Mouse (Mus musculus): ENCODE results near the gene Bod1l.

Gene Bod1l

GRCm38 (mm10) chr5:41844147-41844529, at the start of gene Bod1l:
Bod1l (minus strand) TSS chr5:41844315.
- DNase-seq, result peak; percentile 96 to 99

GRCm38 (mm10) chr5:41893351-41893750, 49.2 kb upstream of the Bod1l start:
- no peak for DNase-seq

DNA sequence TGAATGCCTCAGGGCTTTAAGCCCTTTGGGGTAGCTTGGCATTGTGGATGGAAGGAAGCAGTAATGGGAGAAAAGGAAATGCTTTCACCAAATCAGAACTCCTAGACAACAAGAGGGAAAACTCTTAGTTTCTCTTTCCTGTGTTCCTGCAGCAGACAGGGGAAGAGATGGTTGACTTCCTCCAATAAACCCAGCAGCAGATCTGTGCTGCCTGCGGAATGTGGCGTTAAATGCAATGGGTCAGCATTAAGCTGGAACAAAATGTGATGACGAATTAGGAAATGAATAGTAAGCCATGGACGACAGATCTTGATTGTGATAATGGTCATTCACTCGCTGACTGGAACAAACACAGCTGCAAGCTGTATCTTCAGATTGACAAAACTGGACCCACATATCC, 46.8 kb upstream of the Bod1l start:
- DNase-seq, result no peak

DNA sequence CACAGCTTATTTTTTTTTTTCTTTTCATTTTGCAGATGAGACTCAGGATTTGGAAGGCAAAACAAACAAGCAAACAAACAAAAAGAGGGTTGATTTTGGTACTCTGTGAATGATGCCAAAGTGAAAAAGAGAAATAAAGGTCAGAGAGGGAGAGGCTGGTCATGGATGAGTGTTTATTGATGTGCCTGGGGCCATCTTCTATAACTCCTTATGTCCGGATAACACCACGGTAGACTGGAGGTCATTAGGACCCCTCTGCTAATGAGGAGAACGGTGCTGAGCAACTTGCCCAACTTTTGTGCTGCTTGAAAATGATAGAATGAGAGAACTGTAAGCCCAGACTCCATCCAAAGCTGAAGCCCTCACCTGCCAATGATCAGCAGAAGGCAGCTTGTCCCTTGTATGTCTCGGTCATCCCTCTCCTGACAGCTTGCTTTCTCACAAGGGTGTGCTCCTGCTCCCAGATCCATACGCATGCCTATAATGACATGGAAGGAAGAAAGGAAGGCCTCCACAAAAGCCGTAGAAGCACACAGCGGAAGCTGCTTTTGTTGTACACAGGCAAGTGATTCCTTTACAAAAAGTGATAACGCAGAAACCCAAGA, 45.2 kb upstream of the Bod1l start:
- no peak for DNase-seq

GRCm38 (mm10) chr5:41888834-41889233, 44.7 kb upstream of the Bod1l start:
- peak; percentile 42 to 52 for DNase-seq

- DNase-seq, result peak; percentile 82 to 89
These were observed 43.6 kb upstream of the Bod1l start for GRCm38 (mm10) chr5:41887738-41888137.

GRCm38 (mm10) chr5:41884563-41884962, 40.4 kb upstream of the Bod1l start:
- peak; percentile 68 to 73 for DNase-seq

DNA sequence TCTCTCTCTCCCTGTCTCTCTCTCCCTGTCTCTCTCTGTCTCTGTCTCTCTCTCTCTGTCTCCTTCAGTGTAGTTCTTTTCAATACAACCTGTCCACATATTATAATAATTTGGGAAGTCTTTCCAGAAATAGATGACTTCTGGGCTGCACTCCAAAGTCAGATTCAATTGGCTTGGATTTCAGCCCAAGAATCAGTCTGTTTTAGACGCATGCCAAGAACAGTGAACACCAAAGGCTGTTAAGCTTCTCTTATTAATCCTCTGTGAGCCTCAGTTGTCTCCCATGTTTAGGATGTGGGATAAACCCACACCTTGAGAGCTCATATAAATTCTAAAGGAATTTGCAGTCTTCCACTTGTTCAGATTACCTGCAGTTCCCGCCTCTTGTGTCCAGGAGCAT, 27.0 kb upstream of the Bod1l start:
- peak; percentile 64 to 70 for DNase-seq

DNA sequence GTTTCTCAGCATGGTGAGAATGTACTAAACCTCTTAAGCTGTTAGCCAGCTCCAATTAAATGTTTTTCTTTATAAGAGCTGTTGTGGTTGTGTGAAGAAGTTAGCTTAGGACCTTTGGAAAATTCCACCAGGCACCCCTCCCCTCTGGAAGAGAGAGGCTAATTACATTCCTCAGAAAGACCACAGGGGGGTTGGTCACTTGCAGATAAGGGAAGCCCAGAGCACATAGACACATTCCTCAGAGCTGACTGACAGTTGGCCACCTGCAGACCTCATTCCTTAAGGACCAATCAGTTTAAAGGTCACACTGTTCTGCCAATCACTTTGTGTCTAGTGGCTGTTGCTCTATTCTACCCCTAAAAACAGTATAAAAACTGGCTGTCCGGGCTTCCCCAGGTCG, 11.7 kb upstream of the Bod1l start:
- no peak for DNase-seq

DNA sequence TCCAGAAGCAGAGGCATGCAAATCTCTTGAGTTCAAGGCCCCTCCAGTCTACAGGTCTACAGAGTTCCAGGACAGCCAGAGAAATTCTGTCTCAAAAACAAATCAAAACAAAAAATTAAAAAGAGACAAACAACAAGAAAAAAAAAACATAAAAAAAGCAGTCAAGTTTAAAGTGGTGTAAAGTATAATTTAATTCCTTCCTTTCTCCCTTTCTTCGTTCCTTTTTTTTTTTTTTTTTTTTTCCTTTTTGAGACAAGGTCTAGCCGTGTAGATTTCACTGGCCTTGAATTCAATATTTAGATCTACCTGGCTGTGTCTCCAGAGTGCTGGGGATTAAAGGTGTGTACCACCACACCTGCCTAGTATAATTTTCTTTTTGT, 1.4 kb upstream of the Bod1l start:
- DNase-seq, result no peak

GRCm38 (mm10) chr5:41844820-41845557, 874 bp upstream of the Bod1l start:
- DNase-seq, result peak; percentile 10 to 42

DNA sequence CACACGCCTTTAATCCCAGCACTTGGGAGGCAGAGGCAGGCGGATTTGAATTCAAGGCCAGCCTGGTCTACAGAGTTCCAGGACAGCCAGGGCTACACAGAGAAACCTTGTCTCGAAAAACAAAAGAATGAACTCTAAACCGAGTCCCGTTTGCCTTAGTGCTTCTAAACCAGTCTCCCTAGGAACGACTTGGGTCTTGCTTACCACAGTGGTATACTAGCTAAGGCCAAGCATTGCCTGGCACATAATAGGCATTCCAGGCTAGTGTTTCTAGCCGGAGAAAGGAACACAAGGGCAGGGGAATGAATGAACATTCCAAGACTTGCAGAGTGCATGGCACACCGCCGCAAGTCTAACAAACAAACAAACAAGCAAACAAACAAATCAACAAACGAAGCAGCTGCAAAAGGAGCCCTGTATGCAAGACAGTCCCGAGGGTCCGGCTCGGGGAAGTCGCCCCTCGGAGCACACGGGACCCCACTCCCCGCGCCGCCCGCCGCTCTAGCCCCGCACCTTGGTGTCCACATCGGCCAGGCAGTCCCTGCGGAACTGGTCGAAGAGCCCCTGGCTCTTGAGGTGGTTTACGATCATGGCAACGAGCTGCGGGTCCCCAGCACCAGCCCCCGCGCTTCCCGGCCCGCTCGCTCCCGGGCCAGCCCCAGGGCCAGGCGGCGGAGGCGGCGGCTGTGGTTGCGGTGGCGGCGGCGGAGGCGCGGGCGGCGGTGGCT, 532 bp downstream of the Bod1l start:
- DNase-seq, result no peak

- peak; percentile 31 to 34 for DNase-seq
These were observed 1.4 kb downstream of the Bod1l start for GRCm38 (mm10) chr5:41842681-41843080.

DNA sequence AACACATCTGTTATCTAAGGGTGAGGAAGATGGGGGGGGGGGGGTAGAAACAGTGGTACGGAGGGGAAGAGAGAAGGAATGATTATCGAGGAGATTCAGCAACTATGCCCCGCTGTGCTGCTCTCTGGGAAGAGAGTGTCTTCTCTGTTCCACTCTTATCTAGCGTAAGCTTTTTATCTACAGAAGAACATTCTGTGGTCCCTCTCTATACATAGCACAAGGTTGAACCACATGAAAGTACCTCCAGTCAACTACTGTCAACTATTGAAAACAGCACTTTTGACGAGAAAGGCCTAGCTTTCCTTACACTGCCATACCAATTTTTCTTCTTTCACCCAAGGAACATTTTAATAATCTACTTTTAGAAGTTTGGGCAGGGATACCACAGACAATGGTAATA, 2.4 kb downstream of the Bod1l start:
- no peak for DNase-seq

DNA sequence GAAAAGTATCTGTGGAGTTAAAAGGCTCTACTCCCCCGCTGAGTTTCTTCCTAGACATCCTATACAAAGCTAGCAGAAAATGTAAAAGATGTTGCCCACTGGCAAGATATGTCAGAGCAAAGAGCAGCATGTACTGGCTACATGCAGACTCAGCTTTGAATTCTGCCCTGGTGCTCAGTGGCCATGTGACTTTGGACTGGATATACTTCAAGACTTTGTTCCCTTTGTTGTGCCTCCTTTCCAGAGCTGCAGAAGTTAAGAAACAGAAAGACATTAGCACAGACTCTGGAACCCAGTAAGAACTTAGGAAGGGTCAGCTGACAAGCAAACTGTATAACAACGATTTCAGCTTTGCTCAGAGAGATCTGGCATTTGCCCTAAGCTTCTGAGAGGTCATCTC, 14.0 kb downstream of the Bod1l start:
- DNase-seq, result no peak

DNA sequence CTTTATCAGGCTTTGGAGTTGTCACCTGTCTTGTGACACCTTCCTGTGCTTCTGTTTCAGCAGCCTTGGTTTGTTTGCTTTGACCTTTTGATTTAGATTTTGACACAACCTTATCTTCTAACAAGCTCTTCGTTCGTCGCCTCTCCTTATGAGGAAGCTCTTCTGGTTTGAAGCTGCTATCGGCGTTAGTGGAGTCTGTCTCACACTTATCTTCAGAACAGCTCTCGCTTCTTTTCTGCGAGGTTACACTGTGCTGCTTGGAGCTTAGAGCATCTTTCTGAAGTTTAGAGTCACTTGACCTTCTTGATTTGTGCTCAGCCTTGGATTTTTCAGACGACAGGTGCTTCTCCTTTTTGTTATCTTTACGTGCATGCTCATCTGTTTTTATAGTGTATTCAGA, 23.0 kb downstream of the Bod1l start:
- no peak for DNase-seq

GRCm38 (mm10) chr5:41820530-41820929, 23.6 kb downstream of the Bod1l start:
- no peak for DNase-seq

DNA sequence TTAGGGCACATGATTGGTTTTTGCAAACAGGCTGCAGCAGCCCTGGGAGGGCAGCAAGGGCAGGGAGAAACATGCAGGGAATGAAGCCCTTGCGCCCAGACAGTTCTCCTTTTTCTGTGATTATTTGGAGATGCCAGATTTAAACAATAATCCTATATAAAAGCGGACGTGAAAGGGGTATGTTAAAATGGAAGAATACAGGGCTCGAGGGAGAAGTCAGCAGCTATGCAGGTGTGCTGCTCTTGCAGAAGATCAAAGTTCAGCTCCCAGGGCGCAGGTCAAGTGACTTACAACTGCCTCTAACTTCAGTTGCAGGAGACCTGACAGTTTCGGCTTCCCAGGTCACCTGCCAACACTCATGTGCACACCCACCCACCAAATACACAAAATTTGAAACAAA, 31.6 kb downstream of the Bod1l start:
- no peak for DNase-seq

DNA sequence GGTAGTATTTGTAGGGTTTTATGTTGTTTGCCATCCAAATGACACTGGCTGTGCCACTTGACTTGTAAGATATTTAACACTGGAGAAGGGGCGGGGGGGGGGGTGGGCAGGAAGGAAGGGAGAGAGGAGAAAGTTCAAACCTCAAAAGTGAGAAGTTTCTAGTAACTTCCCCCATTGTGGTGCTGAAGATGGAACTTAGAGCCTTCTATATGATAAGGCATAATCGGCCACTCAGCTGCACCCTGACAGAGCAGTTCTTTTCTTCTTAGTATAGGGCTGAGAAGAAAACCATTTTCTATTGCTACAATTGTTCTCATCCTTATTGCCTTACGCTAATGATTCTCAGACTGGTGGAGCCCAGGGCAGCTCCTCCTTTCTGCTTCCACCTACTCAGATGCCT, 32.8 kb downstream of the Bod1l start:
- no peak for DNase-seq

DNA sequence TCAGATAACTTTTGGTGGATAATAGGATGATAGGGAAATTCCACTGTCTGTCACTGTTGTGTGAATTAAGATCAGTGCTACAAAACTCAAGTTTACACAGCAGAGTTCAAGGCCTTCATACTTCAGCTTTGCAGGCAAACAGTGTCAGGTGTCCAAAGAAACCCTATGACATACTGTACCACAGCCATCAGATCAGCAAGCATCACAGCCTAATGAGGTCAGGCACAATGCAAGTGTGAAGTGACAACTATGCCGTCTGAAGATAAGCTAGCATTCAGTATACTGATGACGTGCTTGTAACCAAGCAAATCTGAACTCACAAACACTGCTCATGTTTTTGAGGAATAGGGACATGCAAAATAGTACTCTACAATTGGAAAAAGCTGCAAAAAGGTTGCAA, 36.7 kb downstream of the Bod1l start:
- DNase-seq, result no peak

GRCm38 (mm10) chr5:41806176-41806575, 37.9 kb downstream of the Bod1l start:
- no peak for DNase-seq

GRCm38 (mm10) chr5:41805085-41805484, 39.0 kb downstream of the Bod1l start:
- DNase-seq, result no peak

DNA sequence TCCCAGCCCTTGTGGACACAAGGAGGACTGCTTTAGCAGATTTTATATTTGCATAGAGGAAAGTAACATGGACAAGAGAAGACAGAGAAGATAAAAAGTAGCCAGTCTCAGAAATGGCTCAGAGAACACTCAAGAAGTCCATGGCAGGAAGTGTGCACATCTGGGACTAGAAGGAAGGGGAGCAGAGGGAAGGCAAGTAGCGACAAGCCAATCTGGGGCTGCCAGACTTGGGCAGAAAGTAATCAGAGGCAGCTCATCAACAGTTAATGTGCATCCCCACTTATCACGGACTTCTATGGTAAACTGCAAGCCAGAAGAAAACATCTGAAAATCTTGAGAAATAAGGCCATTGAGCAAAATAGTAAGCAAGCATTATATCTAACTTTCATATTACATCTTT, 39.5 kb downstream of the Bod1l start:
- DNase-seq, result no peak

DNA sequence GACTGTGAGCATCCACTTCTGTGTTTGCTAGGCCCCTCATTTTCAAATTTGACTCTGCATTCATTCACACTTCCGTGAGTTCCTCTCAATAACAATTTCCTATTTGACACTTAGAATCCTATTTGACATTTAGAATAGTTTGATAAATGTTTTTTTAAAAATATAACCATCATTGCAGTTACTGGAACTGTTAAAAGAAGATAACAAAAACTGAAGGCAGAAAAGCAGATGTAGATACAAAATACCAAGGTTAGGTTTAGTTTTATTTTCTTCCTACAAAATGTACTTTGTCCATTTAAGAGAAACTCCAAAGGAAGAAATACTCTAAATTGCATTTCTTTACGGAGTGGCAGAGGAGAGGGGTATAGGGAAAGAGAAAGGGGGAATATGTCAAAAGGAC, 42.5 kb downstream of the Bod1l start:
- DNase-seq, result no peak

Measured in cerebellum, adult 18-20 months (tissue).